Mouse (Mus musculus) liver, postnatal 0 days (tissue): ENCODE data around the gene Atp1a4. TPM values are rescaled to one million over a fixed set of nuclear protein-coding genes. Genes with fewer than 3 reads are reported as not detected.

Experiments used
- ATAC-seq: fragments of 200-750 bp; cut with Nextera tagmentation; 2 replicates; pipeline ENCODE4 v1.8.0; 2017; ENCODE audit warnings: mild to moderate bottlenecking, moderate library complexity
- DNase-seq: peaks from one replicate; pipeline ENCODE4 v3.0.0-alpha.2; 2016
- H3K27ac ChIP-seq: fragments of 300-500 bp; sonication (generic); 2 replicates; pipeline ENCODE4 v1.5.1; 2014; ENCODE audit warnings: antibody characterized with exemption, moderate library complexity, mild to moderate bottlenecking, low read depth
- H3K27me3 ChIP-seq: fragments of 300-500 bp; sonication (generic); 2 replicates; pipeline ENCODE4 v1.6.1; 2014; ENCODE audit warnings: low read length, control low read depth, mixed read lengths; ENCODE audit not compliant: insufficient read depth
- H3K36me3 ChIP-seq: fragments of 300-500 bp; sonication (generic); replicated peaks from 2 replicates; pipeline ENCODE4 v1.6.1; 2014; ENCODE audit warnings: mild to moderate bottlenecking, control low read depth, low read length, moderate library complexity, mixed read lengths; ENCODE audit not compliant: insufficient read depth
- H3K4me1 ChIP-seq: fragments of 300-500 bp; sonication (generic); 2 replicates; pipeline ENCODE4 v1.6.1; 2014; ENCODE audit warnings: antibody characterized with exemption, mild to moderate bottlenecking, control low read depth; ENCODE audit not compliant: insufficient read depth
- H3K4me2 ChIP-seq: fragments of 300-500 bp; sonication (generic); 2 replicates; pipeline ENCODE4 v1.6.1; 2014; ENCODE audit warnings: low read depth, mild to moderate bottlenecking, low read length, moderate library complexity, mixed read lengths
- H3K4me3 ChIP-seq: fragments of 300-500 bp; sonication (generic); 2 replicates; pipeline ENCODE4 v1.5.1; 2014; ENCODE audit warnings: low read depth, low read length
- H3K9ac ChIP-seq: fragments of 300-500 bp; sonication (generic); replicated peaks from 2 replicates; pipeline ENCODE4 v1.6.1; 2014; ENCODE audit warnings: mild to moderate bottlenecking, moderate library complexity
- H3K9me3 ChIP-seq: fragments of 300-500 bp; sonication (generic); 2 replicates; pipeline ENCODE4 v1.6.1; 2016; ENCODE audit warnings: mild to moderate bottlenecking, control low read depth, low read length, mixed read lengths
- CTCF ChIP-seq: sonication (generic); IDR thresholded peaks from 2 replicates; pipeline ENCODE4 v1.5.1; 2016; ENCODE audit warnings: antibody characterized with exemption, low read depth
- EP300 ChIP-seq: IDR thresholded peaks from 2 replicates; pipeline ENCODE4 v1.6.1; 2016; ENCODE audit warnings: antibody characterized with exemption, low read depth, mild to moderate bottlenecking
- WGBS: fragments of 180-500 bp; shearing (Covaris S2); extraction: QIAGEN DNeasy Blood & Tissue Kit; methylation state at CpG from one replicate; pipeline ENCODE4 v1.1.7; 2014; ENCODE audit not compliant: insufficient replicate concordance; 5-methylcytosine and 5-hydroxymethylcytosine counted together
- polyA plus RNA-seq: library from polyadenylated mRNA; unstranded; fragments of >200 nt; fragmentation: Nextera tagmentation; extraction: Ambion mirVana; gene quantifications from 2 replicates; pipeline ENCODE4 v1.2.1, GENCODE M21; 2015

Gene Atp1a4
- polyA plus RNA-seq, 1 experiment from 2014 or later = 0.08 TPM

GRCm38 (mm10) chr1:172288900-172289616, 30.8 kb upstream of the Atp1a4 start:
- no peak for ATAC-seq
- H3K4me3 ChIP-seq = no peak overlapping the region
- no peak for DNase-seq
- H3K9me3 ChIP-seq = no peaks in the 10 kb centered on the region
- no peaks in the 10 kb centered on the region for H3K27me3 ChIP-seq
- H3K4me2 ChIP-seq = no peak overlapping the region
- H3K4me1 ChIP-seq = no peaks in the 10 kb centered on the region
- TF ChIP-seq EP300 = no peak
- TF ChIP-seq CTCF = no peak
- H3K27ac ChIP-seq = no peak overlapping the region
- WGBS = 83% methylated on average over 11 of the region's 11 CpGs
- H3K9ac ChIP-seq = no peak overlapping the region
- no peaks in the 10 kb centered on the region for H3K36me3 ChIP-seq

- no peak for DNase-seq
- Histone ChIP-seq H3K4me2 (no peak overlapping the region), H3K4me1 (no peaks in the 10 kb centered on the region), H3K36me3 (no peaks in the 10 kb centered on the region), H3K27ac (no peak overlapping the region), H3K4me3 (no peak overlapping the region), H3K27me3 (no peaks in the 10 kb centered on the region), H3K9ac (no peak overlapping the region), H3K9me3 (no peaks in the 10 kb centered on the region)
- ATAC-seq = no peak
- TF ChIP-seq EP300 (no peak), CTCF (no peak)
- WGBS = 76% methylated on average over 5 of the region's 5 CpGs
Measured at GRCm38 (mm10) chr1:172286740-172287139, 28.5 kb upstream of the Atp1a4 start.

- Histone ChIP-seq H3K4me2 (no peak overlapping the region), H3K4me3 (no peak overlapping the region), H3K27me3 (no peaks in the 10 kb centered on the region), H3K9ac (no peak overlapping the region), H3K36me3 (no peaks in the 10 kb centered on the region), H3K4me1 (no peaks in the 10 kb centered on the region), H3K27ac (no peak overlapping the region), H3K9me3 (no peaks in the 10 kb centered on the region)
- ATAC-seq (no peak), DNase-seq (no peak)
- WGBS = 83% methylated on average over 14 of the region's 14 CpGs
- no peak for TF ChIP-seq EP300
- no peak for TF ChIP-seq CTCF
Measured at GRCm38 (mm10) chr1:172284221-172284620, 26.0 kb upstream of the Atp1a4 start.

GRCm38 (mm10) chr1:172283073-172283472, 24.9 kb upstream of the Atp1a4 start:
- 91% methylated on average over 6 of the region's 6 CpGs for WGBS
- Histone ChIP-seq H3K9me3 (no peaks in the 10 kb centered on the region), H3K4me2 (no peak overlapping the region), H3K9ac (no peak overlapping the region), H3K4me1 (no peaks in the 10 kb centered on the region), H3K27me3 (no peaks in the 10 kb centered on the region), H3K36me3 (no peaks in the 10 kb centered on the region), H3K27ac (no peak overlapping the region), H3K4me3 (no peak overlapping the region)
- DNase-seq = no peak
- no peak for ATAC-seq
- TF ChIP-seq CTCF = no peak
- no peak for TF ChIP-seq EP300

- 69% methylated on average over 10 of the region's 10 CpGs for WGBS
- no peak overlapping the region for H3K4me2 ChIP-seq
- ATAC-seq = no peak
- no peak overlapping the region for H3K27ac ChIP-seq
- TF ChIP-seq EP300 = no peak
- no peak for TF ChIP-seq CTCF
- H3K27me3 ChIP-seq = no peaks in the 10 kb centered on the region
- DNase-seq = no peak
- no peak overlapping the region for H3K4me3 ChIP-seq
- H3K9ac ChIP-seq = no peak overlapping the region
- H3K36me3 ChIP-seq = no peaks in the 10 kb centered on the region
- no peaks in the 10 kb centered on the region for H3K4me1 ChIP-seq
- H3K9me3 ChIP-seq = no peaks in the 10 kb centered on the region
Measured at GRCm38 (mm10) chr1:172281522-172282254, 23.5 kb upstream of the Atp1a4 start.

- H3K9ac ChIP-seq = no peak overlapping the region
- H3K27me3 ChIP-seq = no peaks in the 10 kb centered on the region
- H3K36me3 ChIP-seq = no peaks in the 10 kb centered on the region
- WGBS = 72% methylated on average over 16 of the region's 16 CpGs
- no peaks in the 10 kb centered on the region for H3K9me3 ChIP-seq
- DNase-seq = no peak
- no peaks in the 10 kb centered on the region for H3K4me1 ChIP-seq
- no peak for ATAC-seq
- TF ChIP-seq CTCF (no peak), EP300 (no peak)
- no peak overlapping the region for H3K4me3 ChIP-seq
- no peak overlapping the region for H3K27ac ChIP-seq
- H3K4me2 ChIP-seq = no peak overlapping the region
Measured at GRCm38 (mm10) chr1:172279768-172280509, 21.7 kb upstream of the Atp1a4 start.
